Mouse (Mus musculus): Measurements from ENCODE around the gene Emilin2.

DNA sequence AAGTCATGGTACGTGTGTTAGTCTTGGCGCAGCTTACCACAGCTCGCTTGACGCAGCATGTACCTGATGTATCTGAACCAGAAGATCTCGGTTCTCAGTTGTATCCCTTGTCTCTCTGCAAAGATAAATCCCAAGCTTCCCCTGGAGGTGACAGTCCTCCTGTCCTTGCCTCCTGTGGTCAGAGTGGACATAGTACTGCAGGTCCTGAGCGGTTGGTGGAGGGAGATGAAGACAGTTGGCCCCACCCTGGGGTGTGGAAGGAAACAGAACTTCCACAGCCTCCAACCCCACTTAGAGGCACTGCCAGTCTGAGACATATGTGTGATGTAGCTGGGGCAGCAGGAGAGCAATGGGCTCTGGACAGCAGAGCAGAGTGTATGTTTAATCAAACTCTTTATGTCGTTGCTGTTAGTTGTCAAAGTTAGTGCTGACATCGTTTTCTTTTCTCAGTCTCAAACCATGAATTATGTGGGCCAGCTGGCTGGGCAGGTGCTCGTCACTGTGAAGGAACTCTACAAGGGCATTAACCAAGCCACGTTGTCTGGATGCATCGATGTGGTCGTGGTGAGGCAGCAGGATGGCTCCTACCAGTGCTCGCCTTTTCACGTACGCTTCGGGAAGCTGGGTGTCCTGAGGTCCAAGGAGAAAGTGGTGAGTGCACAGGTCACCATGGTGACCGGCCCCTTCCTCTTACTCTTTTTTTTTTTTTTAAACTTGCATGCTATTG, 97.1 kb downstream of the Emilin2 start:
- TF ChIP-seq EP300 (IDR thresholded peaks at IDR 0.05; ENCODE audit: low read depth): no peak; the same call in 1 of the 2 replicates
- no peak for TF ChIP-seq CTCF (IDR thresholded peaks at IDR 0.05; ENCODE audit: low read depth)

All from liver, postnatal 0 days (tissue).